Mouse (Mus musculus) spleen, postnatal 10 days (tissue): ENCODE data around the gene Bdnf.

ENCODE experiments used
- DNase-seq, 2 experiments: peaks; one replicate each; pipeline ENCODE4 v3.0.0; 2021 to 2022; ENCODE audit warnings: low spot score in 2 of 2

The Bdnf gene

DNA sequence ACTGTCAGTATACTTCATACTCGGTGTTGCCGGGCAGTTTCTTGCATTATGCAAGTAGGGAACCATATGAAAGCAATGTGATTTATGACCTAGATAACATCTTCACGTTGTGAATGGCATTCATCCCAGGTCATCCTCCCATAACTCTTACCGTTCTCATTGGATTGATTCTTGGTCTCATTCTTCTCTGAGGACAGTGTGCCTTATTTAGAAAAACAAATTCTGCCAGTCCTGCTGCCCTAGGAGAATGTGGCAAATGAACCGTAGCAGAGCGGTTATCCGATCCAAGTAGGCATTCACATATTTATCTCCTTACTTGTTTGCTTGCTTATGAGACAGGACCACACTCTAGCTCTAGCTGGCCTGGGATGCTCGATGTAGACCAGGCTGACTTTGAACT, 32.0 kb downstream of the Bdnf start:
- DNase-seq, result no peak

DNA sequence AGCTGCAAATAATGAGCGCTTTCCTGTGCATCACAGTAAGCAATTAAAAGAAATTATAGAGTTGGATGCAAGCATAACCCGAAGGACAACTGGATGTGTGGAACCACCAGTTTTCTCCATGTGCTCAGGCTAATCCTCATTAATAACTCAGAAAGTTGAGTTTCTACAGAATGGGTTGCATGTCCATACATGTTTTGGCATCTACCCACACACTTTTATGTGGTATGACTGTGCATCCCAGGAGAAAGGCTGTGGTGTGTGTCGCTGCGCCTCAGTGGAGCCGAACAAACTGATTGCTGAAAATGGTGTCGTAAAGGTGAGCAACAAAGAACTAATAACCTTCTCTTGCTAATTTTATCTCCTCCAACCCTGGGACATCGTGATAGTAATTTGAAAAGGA, 34.8 kb downstream of the Bdnf start:
- no peak for DNase-seq

DNA sequence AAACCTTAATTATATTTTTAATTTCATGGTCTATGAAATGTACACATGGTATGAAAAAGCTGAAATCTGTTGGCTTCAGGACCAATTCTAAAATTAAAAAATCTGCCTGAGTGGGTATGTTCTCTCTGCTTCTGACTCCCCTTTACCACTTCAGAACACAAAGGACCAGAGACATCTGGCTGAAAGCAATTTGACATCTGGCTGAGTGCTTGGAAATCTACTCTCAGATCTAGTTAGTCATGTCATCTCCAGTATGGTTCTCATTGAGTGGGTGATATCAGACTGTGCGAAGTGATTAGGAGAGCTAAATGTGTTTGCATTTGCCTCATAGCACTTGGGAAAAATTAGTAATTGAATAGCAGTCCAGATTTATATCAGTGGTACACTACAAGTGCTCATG, 36.5 kb downstream of the Bdnf start:
- DNase-seq, result no peak

DNA sequence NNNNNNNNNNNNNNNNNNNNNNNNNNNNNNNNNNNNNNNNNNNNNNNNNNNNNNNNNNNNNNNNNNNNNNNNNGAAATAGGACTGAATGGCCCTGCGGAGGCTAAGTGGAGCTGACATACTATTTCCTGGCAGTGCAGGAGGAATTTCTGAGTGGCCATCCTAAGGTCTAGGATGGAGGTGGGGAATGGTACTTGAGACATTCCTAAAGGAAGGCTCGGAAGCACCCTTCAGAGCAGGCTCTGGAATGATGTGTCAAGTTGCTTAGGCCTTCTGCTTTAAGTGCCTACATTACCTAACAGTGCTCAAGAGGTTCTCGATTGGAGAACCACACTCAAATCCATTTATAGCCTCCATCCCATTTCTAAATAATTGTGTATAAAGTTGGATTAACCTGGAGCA, 50.8 kb downstream of the Bdnf start:
- no peak for DNase-seq

DNA sequence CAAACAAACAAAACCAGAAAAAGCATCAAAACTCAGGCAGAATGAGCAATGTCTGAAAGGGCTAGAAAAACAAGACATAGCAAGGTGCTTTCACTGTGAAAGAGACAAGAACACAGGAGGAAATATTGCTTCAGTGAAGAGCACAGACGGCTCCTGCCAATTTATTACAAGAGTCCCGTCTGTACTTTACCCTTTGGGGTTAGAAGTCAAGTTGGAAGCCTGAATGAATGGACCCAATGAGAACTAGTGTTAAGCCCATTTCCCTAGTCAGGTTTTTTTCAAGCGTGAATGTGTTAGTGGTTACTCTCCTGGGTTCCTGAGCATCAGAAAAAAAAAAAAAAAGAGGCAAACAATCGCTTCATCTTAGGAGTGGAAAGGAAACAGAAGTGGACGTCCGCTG, 51.3 kb downstream of the Bdnf start:
- DNase-seq, result no peak

DNA sequence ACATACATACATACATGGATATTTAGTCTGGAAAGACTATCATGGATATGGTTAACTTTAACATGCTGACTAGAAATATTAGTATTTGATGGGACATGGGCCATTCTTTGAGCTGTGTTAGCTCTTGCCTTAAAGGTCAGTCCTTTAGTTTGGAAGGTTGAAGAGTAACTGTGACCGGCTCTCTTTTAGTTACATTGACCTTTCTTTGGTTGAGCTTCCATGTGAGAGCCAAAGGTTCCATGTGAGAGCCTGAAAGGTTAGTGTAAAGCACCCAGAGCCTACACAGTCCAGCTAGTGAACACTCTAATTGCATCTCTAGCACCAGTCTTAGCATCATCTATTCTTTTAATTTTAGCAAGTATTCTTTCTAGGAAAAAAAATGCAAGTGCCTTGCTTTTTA, 54.7 kb downstream of the Bdnf start:
- no peak for DNase-seq

DNA sequence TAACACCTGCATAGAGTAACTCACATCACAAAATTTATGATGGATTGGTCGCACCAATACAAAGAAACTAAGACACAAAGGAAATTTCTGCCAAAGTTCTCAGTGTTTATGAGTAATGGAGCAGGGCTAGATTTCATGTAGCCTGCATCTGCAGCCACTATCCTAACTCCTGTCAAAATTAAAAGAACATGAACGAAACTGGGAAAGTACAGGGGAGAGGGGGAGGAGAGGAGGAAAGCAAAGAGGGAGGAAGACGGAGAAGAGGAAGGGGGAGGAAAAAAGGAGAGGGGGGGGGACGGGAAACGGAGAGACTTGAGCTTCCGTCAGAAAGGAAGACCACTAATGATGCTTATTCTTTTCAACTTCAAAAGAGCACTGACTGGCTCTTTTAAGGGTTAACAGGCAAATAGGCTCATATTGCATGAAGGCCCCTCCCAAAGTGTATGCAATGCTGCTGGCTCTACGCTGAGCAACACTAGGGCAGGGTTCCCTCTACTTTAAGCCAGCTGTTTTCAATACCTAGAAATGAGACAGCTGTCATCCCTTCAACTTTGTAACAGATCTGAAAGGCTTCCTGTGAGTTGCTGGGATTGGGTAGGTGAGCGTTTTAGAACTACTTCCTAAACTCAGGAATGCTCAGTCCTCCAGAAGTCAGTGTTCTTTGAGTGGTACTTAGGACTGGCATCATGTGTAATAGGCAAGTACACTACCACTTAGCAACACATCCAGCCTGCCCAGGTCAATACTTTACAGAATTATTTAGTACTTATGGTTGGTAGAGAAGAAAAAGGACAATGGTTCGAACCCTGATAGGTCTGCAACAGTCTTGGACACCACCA, 58.9 kb downstream of the Bdnf start:
- DNase-seq, result no peak

DNA sequence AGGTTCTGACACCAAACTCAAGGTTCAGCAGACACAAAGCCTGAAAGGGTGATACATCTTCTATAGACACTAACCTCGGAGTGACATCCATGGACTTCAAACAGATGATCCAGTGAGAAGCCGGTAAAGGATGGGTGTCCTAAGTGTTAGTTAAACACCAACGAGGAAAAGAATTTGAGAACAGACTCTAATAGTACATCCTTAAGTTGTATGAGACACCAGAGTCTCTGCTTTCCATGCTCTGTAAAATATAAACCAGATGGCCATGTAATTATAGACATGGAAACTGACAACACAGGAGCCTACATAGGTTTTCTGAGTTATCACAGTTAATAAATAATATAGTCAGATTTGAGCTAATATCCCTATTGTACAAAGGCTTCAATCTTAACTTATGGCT, 59.7 kb downstream of the Bdnf start:
- no peak for DNase-seq

DNA sequence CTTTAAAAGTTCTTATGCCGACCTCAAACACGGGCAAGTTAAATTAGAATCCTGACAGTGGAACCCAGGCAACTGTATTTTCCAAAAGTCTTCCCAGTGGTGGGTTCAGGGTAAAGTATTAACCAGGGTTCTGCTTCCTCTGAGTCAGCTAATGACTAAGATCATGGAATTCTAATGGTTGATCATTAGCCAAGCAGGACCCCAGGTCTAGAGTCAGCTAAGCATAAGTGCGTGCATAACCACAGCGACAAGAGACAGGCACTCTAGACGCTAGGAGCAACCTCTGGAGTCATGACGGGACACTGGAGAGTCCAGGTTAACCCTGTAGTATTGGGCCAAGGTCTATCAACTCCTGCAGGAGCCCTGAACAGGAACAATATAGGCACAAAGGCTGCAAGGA, 60.2 kb downstream of the Bdnf start:
- no peak for DNase-seq

DNA sequence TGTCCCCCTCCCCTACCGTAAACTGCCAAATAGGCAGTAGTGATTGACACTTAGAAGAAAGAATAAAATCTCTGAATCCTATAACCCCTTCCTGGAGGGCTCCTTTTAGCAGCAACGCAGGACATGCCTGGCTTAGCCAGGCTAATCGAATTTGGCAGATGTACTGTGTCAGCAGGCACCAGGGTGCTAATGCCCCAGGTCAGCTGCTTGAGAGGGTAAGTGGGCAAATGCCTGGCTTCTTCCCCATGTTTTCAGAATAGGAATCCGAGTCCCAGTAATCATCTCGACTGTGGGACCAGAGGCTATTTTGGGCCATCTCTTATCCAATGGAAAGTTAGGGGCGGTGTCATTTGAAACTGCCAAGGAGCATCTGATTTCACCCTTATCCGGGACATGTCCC, 60.8 kb downstream of the Bdnf start:
- DNase-seq, result no peak

DNA sequence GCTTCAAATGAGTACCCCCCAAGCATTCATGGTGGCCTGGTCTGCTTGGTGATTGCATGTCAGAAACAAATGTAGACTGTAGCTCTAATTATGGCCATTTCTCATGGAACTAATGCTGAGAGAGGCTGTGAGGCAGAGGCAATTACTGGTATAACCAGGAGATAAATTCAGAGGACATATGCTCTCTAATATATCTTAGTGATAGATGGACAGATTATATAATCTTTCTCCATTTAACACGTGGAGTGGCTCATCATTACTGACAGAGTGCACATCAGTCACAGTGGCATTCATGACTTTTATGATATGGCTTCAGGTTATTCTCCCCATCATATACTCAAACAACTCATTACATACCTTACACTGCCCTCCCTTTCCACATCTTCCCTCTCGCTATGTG, 61.8 kb downstream of the Bdnf start:
- no peak for DNase-seq

DNA sequence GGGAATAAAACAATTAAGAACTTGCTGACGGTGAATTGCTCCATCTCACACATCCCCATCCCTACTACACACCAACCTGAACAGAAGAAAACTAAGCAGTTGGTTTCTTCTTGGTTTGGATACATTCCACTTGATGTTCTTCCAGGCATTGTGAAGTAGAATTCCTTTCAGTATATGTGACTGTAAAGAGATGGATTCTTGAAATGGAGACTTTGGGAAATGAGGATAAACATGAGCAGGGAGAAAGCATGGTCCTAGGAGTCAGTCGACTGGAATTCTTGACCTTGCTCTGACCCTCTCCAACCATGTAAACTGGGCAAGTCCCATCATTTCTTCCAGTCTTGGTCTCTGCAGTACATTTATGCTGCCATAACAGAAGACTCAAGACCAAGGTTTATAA, 63.8 kb downstream of the Bdnf start:
- no peak for DNase-seq

DNA sequence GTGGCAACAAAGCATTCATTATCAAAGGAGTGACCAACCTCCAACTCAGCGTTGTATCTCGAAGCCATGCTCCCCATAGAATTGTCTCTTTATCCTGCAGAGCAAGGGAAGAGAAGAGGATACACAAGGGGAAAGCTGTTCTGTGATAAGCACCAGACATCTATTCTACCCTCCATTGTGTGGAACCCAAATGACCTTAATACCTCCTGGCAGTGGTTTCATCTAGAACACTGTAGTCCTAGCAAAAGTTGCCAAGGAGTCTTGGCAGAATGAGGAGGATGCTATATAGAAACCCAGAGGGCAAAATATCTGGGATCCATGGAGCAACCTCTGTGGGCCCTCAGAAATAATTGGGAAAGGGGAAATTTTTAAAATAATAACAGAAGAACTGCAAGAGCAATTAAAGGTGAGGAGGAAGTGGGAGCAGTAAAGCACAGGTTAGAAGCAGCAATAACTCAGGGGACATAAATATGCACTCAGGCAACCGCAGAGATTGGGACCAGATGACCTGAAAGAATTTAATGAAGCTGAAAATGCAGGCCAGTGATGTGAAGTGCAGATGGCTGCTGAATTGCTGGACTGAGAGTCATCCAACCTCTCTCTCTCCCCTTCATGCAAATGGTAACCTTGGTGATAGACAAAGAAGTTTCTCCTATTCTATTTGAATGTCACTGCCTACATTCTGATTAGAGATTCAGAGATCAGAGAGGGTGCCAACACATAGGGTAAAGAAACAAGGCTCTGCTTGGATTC, 68.9 kb downstream of the Bdnf start:
- no peak for DNase-seq

DNA sequence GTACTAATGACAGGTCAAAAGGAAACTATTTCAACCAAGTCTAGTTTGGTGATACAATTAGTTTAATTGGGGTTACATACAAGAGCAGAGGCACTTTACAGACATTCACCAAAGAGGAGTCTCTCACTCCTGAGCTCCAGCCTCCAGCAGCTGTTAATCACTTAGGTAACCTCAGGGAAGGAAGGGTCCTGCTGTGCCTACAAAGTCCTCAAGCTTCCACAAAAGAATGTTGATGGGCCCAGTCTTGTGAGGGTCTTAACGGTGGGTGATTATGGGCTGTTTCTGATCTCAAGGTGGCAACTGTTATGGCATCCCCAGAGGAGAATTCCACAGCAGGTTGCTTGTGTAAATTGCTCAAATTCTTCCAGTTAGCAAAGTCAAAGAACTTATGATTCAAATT, 71.7 kb downstream of the Bdnf start:
- no peak for DNase-seq

DNA sequence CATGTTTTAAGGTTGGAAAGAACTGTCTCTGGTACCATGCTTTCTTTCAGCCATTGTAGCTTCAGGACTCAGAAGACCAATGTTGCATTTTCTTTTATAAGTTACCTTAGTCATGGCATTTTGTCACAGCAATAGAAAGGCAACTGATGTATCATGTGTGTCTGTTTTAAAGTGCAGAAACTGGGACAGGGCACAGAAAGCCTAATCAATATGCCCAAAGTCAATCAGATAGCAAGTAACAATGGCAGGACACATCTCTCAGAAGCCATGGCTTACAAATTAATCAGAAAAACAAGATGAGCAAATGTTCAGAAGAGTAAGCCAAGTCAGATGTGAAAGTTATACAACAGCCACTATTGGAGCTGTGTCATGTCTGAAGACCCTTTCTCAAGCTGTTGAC, 73.9 kb downstream of the Bdnf start:
- no peak for DNase-seq

DNA sequence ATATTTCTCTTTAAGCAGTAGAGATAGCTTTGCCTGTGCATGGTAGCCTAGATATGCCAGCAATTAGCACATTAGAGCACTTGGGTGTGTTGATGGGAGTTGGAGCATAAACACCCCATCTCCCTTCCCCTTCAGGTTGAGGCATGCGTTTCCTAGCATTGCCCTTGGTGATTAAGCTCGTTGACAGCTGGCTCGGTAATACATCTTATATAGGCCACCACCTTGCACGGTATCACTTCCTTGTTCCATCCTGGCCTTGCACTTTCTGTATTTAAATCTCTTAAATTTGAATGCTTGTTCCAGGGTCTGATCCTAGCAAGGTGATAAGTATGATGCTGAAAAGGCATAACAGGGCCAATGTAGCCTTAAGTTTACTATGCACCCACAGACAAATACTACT, 74.3 kb downstream of the Bdnf start:
- no peak for DNase-seq

DNA sequence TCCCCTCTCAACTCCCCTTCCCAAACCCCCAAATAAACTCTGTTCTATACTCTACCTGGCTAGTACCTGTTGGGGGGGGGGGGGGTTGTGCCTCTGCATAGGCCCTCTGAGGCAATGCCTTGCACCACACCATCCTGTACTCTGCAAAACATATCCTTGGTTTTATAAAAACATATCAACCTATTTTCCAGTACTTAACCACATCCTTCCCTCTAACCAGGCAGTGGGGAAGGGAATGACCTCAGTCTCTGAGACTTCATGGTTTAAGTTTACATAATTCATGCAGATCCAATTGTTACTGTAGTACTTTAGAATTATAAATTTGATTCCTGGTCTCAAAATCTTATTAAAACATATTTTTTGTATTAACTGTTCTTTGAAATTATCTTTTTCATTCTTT, 75.5 kb downstream of the Bdnf start:
- no peak for DNase-seq

DNA sequence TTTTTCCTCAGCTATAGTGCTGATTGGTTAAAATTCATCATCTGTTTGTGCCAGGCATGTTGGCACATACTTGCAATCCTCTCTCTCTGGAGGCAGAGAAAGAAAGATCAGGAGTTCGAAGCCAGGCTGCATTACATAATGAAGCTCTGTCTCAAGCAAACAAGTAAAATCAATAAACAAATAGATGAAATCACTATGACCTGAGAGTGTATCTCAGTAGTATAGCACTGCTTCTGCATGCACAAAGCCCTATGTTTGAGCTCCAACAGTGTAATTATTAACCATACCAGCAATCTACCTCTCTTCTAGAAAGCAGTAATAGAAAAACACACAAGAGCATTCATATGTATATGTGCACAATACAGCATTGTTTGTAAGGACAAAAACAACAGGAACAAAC, 76.0 kb downstream of the Bdnf start:
- DNase-seq, result no peak

DNA sequence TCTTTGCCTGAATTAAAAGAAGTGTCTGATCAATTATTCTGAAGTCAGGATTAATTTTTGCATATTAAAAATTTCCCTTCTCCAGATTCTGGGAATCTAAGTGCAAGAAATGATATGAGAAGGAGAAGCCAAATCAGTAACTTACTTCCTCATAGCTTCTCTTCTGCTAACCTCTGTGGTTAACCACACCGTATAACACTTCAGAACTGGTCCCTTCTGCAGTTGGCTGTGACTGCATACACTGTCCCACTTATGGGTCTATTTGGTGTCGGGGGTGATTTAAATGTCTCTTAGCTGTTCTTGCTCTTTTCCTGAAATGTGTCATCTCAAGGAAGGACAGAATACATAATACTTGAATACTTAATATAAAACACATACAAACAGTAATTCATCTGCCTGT, 81.8 kb downstream of the Bdnf start:
- DNase-seq, result no peak

DNA sequence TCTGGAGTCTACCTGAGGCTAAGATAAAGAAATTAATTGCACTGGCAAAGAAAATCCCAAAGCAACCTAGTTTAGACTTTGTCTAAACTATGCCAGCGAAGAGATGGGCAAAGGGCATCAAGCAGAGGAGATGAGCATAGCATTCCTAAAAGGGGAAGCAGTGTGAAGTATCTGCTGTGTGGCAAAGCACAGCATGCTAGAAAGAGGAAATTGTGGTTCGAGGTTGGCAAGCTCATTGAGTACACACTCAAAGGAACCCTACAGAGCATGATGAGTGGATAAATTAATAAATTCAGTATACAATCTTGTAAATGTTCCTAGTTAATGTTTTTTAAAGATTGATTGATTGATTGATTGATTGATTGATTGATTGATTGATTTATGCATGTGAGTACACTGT, 92.3 kb downstream of the Bdnf start:
- no peak for DNase-seq

DNA sequence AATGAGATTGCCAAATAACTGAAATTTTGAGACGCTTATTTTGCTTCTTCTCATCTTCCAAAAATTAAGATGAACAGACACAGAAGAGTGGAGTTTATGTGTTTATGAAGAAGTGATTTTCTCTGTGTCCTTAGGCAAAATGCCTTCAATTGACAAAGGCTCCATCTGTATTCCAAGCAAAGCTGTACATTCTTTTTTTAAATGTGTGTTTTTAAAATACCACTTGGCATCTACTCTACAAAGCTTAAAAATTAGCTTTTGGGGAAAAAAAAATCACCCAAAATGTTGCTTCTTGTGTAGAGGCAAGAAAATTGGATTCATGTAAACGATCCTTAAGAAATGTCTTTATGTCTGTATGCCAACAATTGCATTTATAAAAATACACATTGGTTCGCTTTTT, 94.3 kb downstream of the Bdnf start:
- no peak for DNase-seq

DNA sequence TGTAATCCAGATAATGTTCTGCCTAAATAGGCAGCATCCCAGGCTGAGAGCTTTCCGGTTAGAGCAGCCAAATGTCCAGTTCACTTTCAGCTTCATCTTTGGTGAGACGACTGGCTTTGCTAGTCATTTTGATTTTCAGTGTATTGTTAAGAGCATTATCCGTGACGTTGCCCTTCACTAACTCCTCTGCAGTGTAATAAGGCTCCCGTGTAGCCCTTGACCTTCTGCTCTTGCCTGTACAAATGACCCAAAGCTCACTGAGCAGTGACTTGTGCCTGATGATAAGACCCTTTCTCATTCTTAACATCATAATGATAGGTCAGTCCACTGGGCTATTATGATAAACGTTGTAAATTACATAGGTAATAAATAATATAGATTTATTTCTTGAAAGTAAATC, 101.9 kb downstream of the Bdnf start:
- no peak for DNase-seq
